Mouse (Mus musculus) myocyte (in vitro differentiated cells): ENCODE results near the gene Opn4. TPM values are rescaled to one million over a fixed set of nuclear protein-coding genes. Genes with fewer than 3 reads are reported as not detected.

Source experiments
- H3K27me3 ChIP-seq: one replicate; pipeline ENCODE4 v1.6.1; 2011; ENCODE audit not compliant: control insufficient read depth, insufficient read depth, insufficient read length
- H3K36me3 ChIP-seq: one replicate; pipeline ENCODE4 v1.6.1; 2011; ENCODE audit not compliant: control insufficient read depth, insufficient read depth
- H3K4me2 ChIP-seq: one replicate; pipeline ENCODE4 v1.6.1; 2011; ENCODE audit warnings: low read depth, control low read depth
- H3K4me3 ChIP-seq: one replicate; pipeline ENCODE4 v1.5.1; 2011; ENCODE audit warnings: mild to moderate bottlenecking, control low read depth, moderate library complexity
- H3K79me2 ChIP-seq: one replicate; pipeline ENCODE4 v1.6.1; 2011; ENCODE audit not compliant: control insufficient read depth, insufficient read depth
- H3ac ChIP-seq: one replicate; pipeline ENCODE4 v1.6.1; 2011; ENCODE audit not compliant: control insufficient read depth, insufficient read length
- CEBPB ChIP-seq: IDR thresholded peaks from 2 replicates; pipeline ENCODE4 v1.6.1; 2011; ENCODE audit warnings: mild to moderate bottlenecking, moderate library complexity; ENCODE audit not compliant: poor library complexity, insufficient read depth, severe bottlenecking
- E2F4 ChIP-seq: IDR thresholded peaks from one replicate; pipeline ENCODE4 v1.6.1; 2011; ENCODE audit warnings: mild to moderate bottlenecking, control low read depth, moderate library complexity; ENCODE audit not compliant: insufficient read depth
- MAX ChIP-seq: IDR thresholded peaks from one replicate; pipeline ENCODE4 v1.6.1; 2011; ENCODE audit warnings: low read depth, mild to moderate bottlenecking, control low read depth
- MYOD1 ChIP-seq, 3 experiments: IDR thresholded peaks; one replicate each; pipeline ENCODE4 v1.6.1; 2011; ENCODE audit warnings: control low read depth in 2 of 3, low read depth in 2 of 3, mild to moderate bottlenecking in 2 of 3, moderate library complexity in 1 of 3; ENCODE audit not compliant: insufficient read length in 2 of 3, control insufficient read depth in 1 of 3
- MYOG ChIP-seq, 3 experiments: IDR thresholded peaks; one replicate each; pipeline ENCODE4 v1.6.1; 2011; ENCODE audit warnings: control low read depth in 2 of 3, low read depth in 2 of 3, mild to moderate bottlenecking in 2 of 3; ENCODE audit not compliant: insufficient read length in 2 of 3, control insufficient read depth in 1 of 3, insufficient read depth in 1 of 3
- POLR2A ChIP-seq: IDR thresholded peaks from one replicate; pipeline ENCODE4 v1.6.1; 2011; ENCODE audit warnings: low read depth, mild to moderate bottlenecking, control low read depth, moderate library complexity; ENCODE audit not compliant: insufficient read length
- POLR2AphosphoS2 ChIP-seq: IDR thresholded peaks from one replicate; pipeline ENCODE4 v1.6.1; 2011; ENCODE audit warnings: low read depth, control low read depth; ENCODE audit not compliant: insufficient read length
- REST ChIP-seq: IDR thresholded peaks from one replicate; pipeline ENCODE4 v1.6.1; 2011; ENCODE audit warnings: mild to moderate bottlenecking, control low read depth, moderate library complexity; ENCODE audit not compliant: insufficient read depth, insufficient read length
- SRF ChIP-seq: IDR thresholded peaks from one replicate; pipeline ENCODE4 v1.6.1; 2011; ENCODE audit warnings: low read depth; ENCODE audit not compliant: control insufficient read depth, insufficient read length
- TCF12 ChIP-seq: IDR thresholded peaks from one replicate; pipeline ENCODE4 v1.6.1; 2011; ENCODE audit warnings: mild to moderate bottlenecking, control low read depth; ENCODE audit not compliant: poor library complexity, insufficient read depth, severe bottlenecking
- TCF3 ChIP-seq: IDR thresholded peaks from one replicate; pipeline ENCODE4 v1.6.1; 2011; ENCODE audit warnings: low read depth, control low read depth; ENCODE audit not compliant: insufficient read length
- USF1 ChIP-seq: IDR thresholded peaks from one replicate; pipeline ENCODE4 v1.6.1; 2011; ENCODE audit warnings: low read depth, mild to moderate bottlenecking, control low read depth, moderate library complexity
- polyA plus RNA-seq: library from polyadenylated mRNA; unstranded; fragments of >200 nt; fragmentation: generic; extraction: Trizol; gene quantifications from one replicate; pipeline ENCODE4 v1.2.1, GENCODE M21; 2012; ENCODE audit warnings: missing spikeins

The Opn4 gene
- polyA plus RNA-seq, 1 experiment: 0.23 TPM

- Histone ChIP-seq H3ac (no peak overlapping the region), H3K36me3 (no peaks in the 10 kb centered on the region), H3K4me3 (no peak overlapping the region), H3K4me2 (no peak overlapping the region), H3K79me2 (no peaks in the 10 kb centered on the region), H3K27me3 (no peaks in the 10 kb centered on the region)
- TF ChIP-seq POLR2A: no peak
- TF ChIP-seq MAX: no peak
- no peak for TF ChIP-seq CEBPB
- TF ChIP-seq POLR2AphosphoS2: no peak
- TF ChIP-seq REST: no peak
- no peak for TF ChIP-seq SRF
- no peak for TF ChIP-seq MYOD1 (IDR thresholded peaks at IDR 0.05; ENCODE audit: control insufficient read depth in 1 of 3, insufficient read length in 2 of 3, low read depth in 2 of 3)
- TF ChIP-seq USF1: no peak
- TF ChIP-seq MYOG (IDR thresholded peaks at IDR 0.05; ENCODE audit: control insufficient read depth in 1 of 3, insufficient read depth in 1 of 3, insufficient read length in 2 of 3, low read depth in 2 of 3): no peak
- no peak for TF ChIP-seq TCF12
- TF ChIP-seq TCF3: no peak
Measured at GRCm38 (mm10) chr14:34595596-34596255, 4.2 kb downstream of the Opn4 start.

- Histone ChIP-seq H3K4me2 (peak overlapping the region; percentile 41), H3K4me3 (no peak overlapping the region), H3ac (no peak overlapping the region), H3K79me2 (peaks cover 12% of the 10 kb centered on the region), H3K36me3 (no peaks in the 10 kb centered on the region), H3K27me3 (no peaks in the 10 kb centered on the region)
- no peak for TF ChIP-seq MAX
- no peak for TF ChIP-seq CEBPB
- TF ChIP-seq POLR2AphosphoS2: no peak
- no peak for TF ChIP-seq E2F4
- TF ChIP-seq TCF3: no peak
- TF ChIP-seq MYOD1 (IDR thresholded peaks at IDR 0.05; ENCODE audit: control insufficient read depth in 1 of 3, insufficient read length in 2 of 3, low read depth in 2 of 3): peak in 2 of 3 experiments; percentile 37 to 52
- TF ChIP-seq SRF: no peak
- TF ChIP-seq TCF12: peak; percentile 21
- TF ChIP-seq REST: no peak
- TF ChIP-seq POLR2A: no peak
- peak; percentile 21 to 79 (median 76) for TF ChIP-seq MYOG (IDR thresholded peaks at IDR 0.05; ENCODE audit: control insufficient read depth in 1 of 3, insufficient read depth in 1 of 3, insufficient read length in 2 of 3, low read depth in 2 of 3)
- TF ChIP-seq USF1: no peak
Measured at GRCm38 (mm10) chr14:34591741-34592535, 8.0 kb downstream of the Opn4 start.

GRCm38 (mm10) chr14:34590743-34591675 lies 8.9 kb downstream of the Opn4 start:
- H3K4me3 ChIP-seq: no peak overlapping the region
- H3ac ChIP-seq: no peak overlapping the region
- no peaks in the 10 kb centered on the region for H3K27me3 ChIP-seq
- TF ChIP-seq MAX: no peak
- no peak for TF ChIP-seq SRF
- no peak for TF ChIP-seq E2F4
- no peak for TF ChIP-seq POLR2A
- TF ChIP-seq TCF12: no peak
- TF ChIP-seq CEBPB: no peak
- no peak for TF ChIP-seq MYOG (IDR thresholded peaks at IDR 0.05; ENCODE audit: control insufficient read depth in 1 of 3, insufficient read depth in 1 of 3, insufficient read length in 2 of 3, low read depth in 2 of 3)
- TF ChIP-seq REST: no peak
- no peak for TF ChIP-seq POLR2AphosphoS2
- TF ChIP-seq MYOD1 (IDR thresholded peaks at IDR 0.05; ENCODE audit: control insufficient read depth in 1 of 3, insufficient read length in 2 of 3, low read depth in 2 of 3): no peak
- TF ChIP-seq TCF3: no peak
- TF ChIP-seq USF1: no peak
- H3K79me2 ChIP-seq: peaks cover 16% of the 10 kb centered on the region
- H3K36me3 ChIP-seq: no peaks in the 10 kb centered on the region
- H3K4me2 ChIP-seq: peak overlapping the region; percentile 41

- Histone ChIP-seq H3ac (no peak overlapping the region), H3K27me3 (no peaks in the 10 kb centered on the region), H3K4me2 (no peak overlapping the region)
Measured at GRCm38 (mm10) chr14:34590017-34590570, 9.8 kb downstream of the Opn4 start.

More at GRCm38 (mm10) chr14:34590017-34590570, 9.8 kb downstream of the Opn4 start:
- no peak overlapping the region for H3K4me3 ChIP-seq
- peaks cover 16% of the 10 kb centered on the region for H3K79me2 ChIP-seq
- TF ChIP-seq MYOG (IDR thresholded peaks at IDR 0.05; ENCODE audit: control insufficient read depth in 1 of 3, insufficient read depth in 1 of 3, insufficient read length in 2 of 3, low read depth in 2 of 3): no peak
- H3K36me3 ChIP-seq: no peaks in the 10 kb centered on the region
